Mouse (Mus musculus): ENCODE data around the gene Armc12.

Gene Armc12

GRCm38 (mm10) chr17:28513337-28513736 is 17.3 kb upstream of the Armc12 start:
- DNase-seq (ENCODE audit: low spot score), result no peak

GRCm38 (mm10) chr17:28513844-28514243 is 16.8 kb upstream of the Armc12 start:
- DNase-seq (ENCODE audit: low spot score), result no peak

DNA sequence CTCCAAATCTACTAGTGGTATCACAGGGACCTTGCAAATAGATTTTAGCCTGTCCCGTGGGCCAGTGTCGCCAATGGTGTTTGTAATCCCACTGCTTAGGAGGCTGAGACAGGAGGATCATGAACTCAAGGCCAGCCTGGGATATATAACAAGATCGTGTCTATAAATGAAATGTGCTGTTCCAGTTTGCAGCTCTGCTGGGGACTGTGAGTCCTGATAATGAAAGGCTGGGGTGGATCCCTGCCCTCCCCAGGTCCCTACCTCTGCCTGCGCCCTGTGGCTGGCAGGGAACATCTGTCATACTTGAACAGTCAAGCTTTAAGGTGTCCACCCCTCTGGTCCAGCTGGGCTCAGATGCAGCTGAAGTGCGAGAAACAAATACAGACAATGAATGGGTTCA is 16.1 kb upstream of the Armc12 start:
- DNase-seq (ENCODE audit: low spot score), result no peak

GRCm38 (mm10) chr17:28515431-28516341 is 14.9 kb upstream of the Armc12 start:
- DNase-seq (ENCODE audit: low spot score), result no peak

DNA sequence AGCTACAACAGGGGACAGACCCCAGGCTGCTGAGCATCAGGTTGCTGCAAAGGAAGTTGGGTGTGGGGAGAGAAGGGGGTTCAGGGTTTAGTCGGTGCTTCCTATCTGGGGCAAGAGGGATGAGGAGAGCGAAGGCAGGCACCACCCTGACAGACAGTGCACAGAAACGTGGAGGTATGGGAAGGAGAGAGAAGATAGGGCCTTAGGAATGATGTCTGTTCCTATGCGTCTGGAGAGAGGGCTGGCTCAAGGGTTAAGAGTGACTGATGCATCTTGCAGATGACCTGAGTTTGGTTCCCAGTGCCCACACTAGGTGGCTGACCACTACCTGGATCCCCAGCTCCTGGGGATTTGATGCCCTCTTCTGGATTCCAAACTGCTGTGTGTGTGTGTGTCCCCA is 13.7 kb upstream of the Armc12 start:
- no peak for DNase-seq (ENCODE audit: low spot score)

DNA sequence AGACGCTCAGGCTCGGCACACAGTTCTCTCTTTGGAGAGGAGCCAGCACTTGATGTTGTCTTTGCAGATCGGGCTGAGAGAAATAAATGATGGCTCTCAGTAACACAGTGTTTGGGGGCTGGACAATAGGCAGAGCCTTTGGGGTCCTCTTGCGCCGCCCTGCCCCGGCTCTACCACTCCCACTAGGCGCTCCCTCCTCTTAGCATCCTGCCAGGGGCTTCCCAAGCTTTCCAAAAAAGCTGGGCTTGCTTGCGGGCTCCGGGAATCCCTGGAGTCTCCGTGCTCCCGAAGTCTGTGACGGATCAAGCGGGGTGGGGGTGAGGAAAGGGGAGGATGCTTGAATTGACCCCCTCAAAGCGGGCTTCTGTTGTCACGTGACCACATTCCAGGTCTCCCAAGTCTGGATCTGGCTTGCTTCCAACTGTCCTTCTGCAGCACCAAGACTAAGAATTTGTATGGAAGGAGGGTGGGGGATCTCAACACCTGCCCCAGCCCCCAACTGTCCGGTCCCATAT is 13.1 kb upstream of the Armc12 start, which contains the start of gene Fkbp5:
Fkbp5 (minus strand) TSS at position 87 of the 515 bp plus-strand sequence.
- peak; percentile 43 for DNase-seq (ENCODE audit: low spot score)

DNA sequence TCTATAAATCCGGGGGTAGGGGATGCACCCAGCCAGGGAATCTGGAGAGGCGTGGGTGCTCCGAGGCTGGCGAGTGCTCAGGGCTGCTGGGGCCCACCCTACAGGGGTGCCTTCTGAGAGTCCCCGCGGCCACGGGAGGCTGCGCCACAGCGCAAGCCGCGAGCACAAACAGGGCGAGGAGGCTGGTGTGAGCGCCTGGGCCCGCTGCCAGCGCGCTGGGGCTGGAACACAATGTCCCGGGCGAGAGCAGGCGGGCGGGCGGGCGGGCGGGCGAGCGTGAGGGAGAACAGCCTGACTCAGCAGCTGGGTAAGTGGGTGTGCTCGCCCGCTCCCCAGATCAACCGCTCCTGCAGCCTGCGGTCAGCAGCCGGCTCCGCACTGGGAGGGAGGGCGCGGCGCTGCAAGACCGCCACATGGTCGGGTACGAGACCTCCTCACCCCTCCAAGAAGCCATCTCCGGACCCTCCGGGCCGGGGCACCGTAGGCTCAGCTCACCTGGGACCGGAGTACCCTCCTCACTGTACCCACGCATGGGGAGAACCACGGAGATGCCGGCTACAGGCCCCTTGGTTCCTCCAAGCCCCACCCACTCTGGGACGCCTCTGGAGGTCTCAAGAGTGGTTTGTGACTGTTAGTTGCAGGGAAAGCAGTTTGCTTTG is 12.5 kb upstream of the Armc12 start:
- peak; percentile 74 for DNase-seq (ENCODE audit: low spot score)

DNA sequence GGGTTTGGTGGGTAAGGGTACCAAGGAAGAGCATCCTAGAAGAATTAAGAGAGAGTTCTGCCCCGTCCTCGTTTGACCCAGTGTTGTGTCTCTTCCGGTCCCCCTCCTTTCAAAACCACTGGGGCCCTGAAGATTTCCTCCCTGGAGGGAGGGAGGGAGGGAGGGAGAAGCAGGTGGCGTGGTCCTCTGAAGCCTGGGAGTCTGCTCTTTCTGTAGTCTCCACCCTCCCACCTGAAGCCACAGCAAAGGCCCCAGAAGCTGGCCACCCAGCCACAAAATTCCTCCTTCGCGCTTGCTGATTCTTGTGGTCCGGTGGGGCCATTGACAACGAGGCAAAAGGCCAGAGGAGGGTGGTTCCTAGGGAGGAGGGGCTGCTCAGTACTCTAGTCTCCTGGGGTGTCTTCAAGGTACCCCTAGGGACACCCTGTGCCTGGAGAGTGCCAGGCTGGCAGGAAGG is 12.0 kb upstream of the Armc12 start:
- no peak for DNase-seq (ENCODE audit: low spot score)

GRCm38 (mm10) chr17:28519827-28520226 is 10.8 kb upstream of the Armc12 start:
- no peak for DNase-seq (ENCODE audit: low spot score)

DNA sequence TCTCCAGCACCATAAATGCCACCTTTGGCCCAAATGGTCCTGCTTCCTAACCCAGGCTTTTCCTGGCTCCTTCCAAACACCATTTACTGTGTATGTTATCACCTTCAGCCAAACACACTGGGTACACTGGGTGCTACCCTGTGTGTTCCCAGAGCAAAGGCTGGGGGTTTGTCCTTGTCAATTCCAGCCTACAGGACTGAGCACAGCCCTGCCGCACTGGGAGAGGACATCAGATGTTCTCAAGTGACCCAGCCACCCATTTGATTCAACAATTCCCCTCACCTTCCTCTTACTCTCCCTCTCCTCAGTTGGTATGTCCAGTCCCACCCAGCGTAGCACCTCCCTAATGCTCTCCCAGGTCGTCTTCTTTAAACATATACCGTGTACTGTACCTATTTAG is 10.0 kb upstream of the Armc12 start:
- DNase-seq (ENCODE audit: low spot score), result no peak

- no peak for DNase-seq (ENCODE audit: low spot score)
Measured at GRCm38 (mm10) chr17:28521071-28521726, 9.4 kb upstream of the Armc12 start.

DNA sequence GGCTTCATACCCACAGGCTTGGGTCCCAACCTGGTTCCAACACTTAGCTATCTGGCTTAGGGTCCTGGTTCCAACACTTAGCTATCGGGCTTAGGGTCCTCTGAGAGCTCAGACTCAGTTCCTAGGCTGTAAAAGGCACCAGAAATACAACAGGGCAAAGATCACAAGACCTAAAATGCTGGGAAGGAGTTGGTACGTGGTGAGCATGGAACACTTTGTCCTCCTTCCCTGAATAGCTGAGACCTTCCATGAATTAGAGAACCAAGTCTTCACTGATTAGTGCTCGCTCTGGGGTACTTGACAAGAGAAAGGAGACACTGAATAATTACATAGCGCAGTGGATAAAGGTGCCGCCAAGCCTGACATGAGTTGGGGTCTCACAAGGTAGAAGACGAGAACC is 8.7 kb upstream of the Armc12 start:
- DNase-seq (ENCODE audit: low spot score), result no peak

GRCm38 (mm10) chr17:28522623-28523354 is 7.8 kb upstream of the Armc12 start:
- peak; percentile 71 for DNase-seq (ENCODE audit: low spot score)

GRCm38 (mm10) chr17:28523355-28524008 is 7.1 kb upstream of the Armc12 start:
- no peak for DNase-seq (ENCODE audit: low spot score)

DNA sequence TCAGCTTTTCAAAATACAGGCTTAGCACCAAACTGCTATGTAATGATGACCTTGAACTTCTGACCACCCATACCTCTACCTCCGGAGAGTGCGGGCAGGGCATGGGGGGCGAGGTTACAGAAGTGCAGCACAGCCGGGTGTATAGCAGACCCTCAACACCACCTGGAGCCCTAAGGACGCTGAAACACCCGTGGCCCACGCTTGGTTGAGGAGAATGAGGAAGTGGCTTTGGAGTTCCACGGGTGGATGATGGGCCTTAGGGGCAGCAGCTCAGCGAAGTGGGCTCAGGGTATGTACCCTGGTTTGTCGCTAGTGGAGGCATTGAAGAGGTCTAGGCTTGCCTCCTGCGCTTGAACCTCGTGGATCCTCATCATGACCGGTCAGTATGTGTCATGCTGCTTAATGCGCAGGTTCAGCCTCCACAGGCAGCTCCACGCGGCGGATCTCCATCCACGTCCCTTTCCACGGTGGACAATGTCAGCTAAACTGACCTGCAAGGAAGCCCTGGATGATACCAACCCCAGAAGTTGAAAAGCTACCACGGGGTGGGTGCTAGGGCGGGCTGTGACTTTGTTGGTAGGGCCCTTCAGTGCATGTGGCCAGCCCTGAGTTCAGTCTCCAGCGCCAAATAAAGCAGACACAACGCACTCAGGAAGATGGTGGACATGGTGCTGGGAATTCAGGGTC is 6.5 kb upstream of the Armc12 start:
- no peak for DNase-seq (ENCODE audit: low spot score)

GRCm38 (mm10) chr17:28524831-28525430 is 5.7 kb upstream of the Armc12 start:
- DNase-seq (ENCODE audit: low spot score), result no peak

DNA sequence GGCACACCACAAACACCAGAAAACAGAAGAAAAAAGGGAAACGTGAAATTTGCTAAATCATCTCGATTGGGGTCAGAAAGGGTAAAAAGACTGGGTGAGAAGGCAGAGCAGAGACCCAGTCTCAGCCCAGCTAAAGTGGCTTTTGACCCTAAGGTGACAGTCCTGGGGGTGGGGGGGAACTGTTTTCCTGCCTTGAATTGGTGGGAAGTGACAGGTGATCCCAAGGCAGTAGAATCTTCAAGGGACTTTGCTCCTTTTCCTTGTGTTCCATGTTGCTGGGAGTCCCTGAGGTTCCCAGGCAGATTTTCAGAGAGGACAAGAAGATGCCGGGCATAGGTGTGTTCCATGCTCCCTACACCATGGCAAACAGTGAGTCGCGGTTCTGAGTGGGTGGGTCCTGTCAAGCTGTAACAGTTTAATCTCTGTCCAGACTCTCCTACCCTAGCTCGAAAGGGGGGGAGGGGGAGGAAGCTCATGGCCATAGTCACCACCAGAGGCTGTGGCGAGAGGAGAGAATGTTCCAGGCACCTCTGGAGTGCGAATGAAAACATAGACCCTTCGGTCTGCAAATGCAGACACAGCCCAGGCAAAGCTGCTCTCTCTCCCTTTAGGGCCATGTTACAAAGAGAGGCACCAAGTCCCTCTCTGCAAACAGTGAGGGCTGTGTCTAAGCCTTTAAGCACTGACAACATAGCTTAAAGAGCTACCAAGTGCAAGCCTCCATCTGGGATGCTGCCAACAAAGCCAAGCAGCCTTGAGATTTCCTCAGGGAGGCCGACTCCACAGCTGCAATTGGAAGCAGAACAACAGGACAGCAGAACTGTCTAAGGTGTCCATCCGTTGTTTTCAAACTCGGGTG is 3.2 kb upstream of the Armc12 start:
- no peak for DNase-seq (ENCODE audit: low spot score)

GRCm38 (mm10) chr17:28528043-28528351 is 2.6 kb upstream of the Armc12 start:
- peak; percentile 87 for DNase-seq (ENCODE audit: low spot score)

GRCm38 (mm10) chr17:28529116-28529515 is 1.5 kb upstream of the Armc12 start:
- no peak for DNase-seq (ENCODE audit: low spot score)
